Mouse (Mus musculus) A20 (cell line): ENCODE results near the gene Cxcr5.
"Not testable (repeated sequence)": the region's sequence is repeated elsewhere in the genome, so short reads cannot be mapped to it uniquely, and the experiment has no call there.

Source experiments
- DNase-seq: peaks from one replicate; pipeline ENCODE4 v3.0.0-alpha.2; 2011; ENCODE audit warnings: low read depth, low spot score

The Cxcr5 gene

GRCm38 (mm10) chr9:44587262-44588160 is 25.8 kb upstream of the Cxcr5 start:
- no peak for DNase-seq

- DNase-seq: no peak
These were observed 25.1 kb upstream of the Cxcr5 start for GRCm38 (mm10) chr9:44586640-44587261.

GRCm38 (mm10) chr9:44582390-44582789 is 20.7 kb upstream of the Cxcr5 start:
- DNase-seq: peak; percentile 90

- DNase-seq: peak; percentile 82
These were observed 19.7 kb upstream of the Cxcr5 start for GRCm38 (mm10) chr9:44581423-44581822.

GRCm38 (mm10) chr9:44580085-44580484 is 18.4 kb upstream of the Cxcr5 start:
- peak; percentile 28 for DNase-seq

GRCm38 (mm10) chr9:44579392-44579791 is 17.7 kb upstream of the Cxcr5 start:
- peak; percentile 92 for DNase-seq

GRCm38 (mm10) chr9:44576046-44576445 is 14.4 kb upstream of the Cxcr5 start:
- not testable (repeated sequence) for DNase-seq

- DNase-seq: peak; percentile 82
These were observed 13.4 kb upstream of the Cxcr5 start for GRCm38 (mm10) chr9:44575095-44575494.

- peak; percentile 83 for DNase-seq
These were observed 11.6 kb upstream of the Cxcr5 start for GRCm38 (mm10) chr9:44573306-44573705.

- peak; percentile 92 for DNase-seq
These were observed 9.3 kb upstream of the Cxcr5 start for GRCm38 (mm10) chr9:44570939-44571382.

- no peak for DNase-seq
These were observed 6.4 kb upstream of the Cxcr5 start for GRCm38 (mm10) chr9:44568083-44568455.

- peak; percentile 76 for DNase-seq
These were observed 5.8 kb upstream of the Cxcr5 start for GRCm38 (mm10) chr9:44567338-44568082.

GRCm38 (mm10) chr9:44565367-44565766 is 3.7 kb upstream of the Cxcr5 start:
- DNase-seq: no peak

- no peak for DNase-seq
These were observed 1.3 kb upstream of the Cxcr5 start for GRCm38 (mm10) chr9:44562936-44563335.

GRCm38 (mm10) chr9:44552161-44552560 is 9.5 kb downstream of the Cxcr5 start:
- no peak for DNase-seq

- DNase-seq: no peak
These were observed 10.5 kb downstream of the Cxcr5 start for GRCm38 (mm10) chr9:44551138-44551537.

GRCm38 (mm10) chr9:44548412-44549152 is 13.1 kb downstream of the Cxcr5 start:
- no peak for DNase-seq

- no peak for DNase-seq
These were observed 16.7 kb downstream of the Cxcr5 start for GRCm38 (mm10) chr9:44544986-44545385.

- no peak for DNase-seq
These were observed 19.3 kb downstream of the Cxcr5 start for GRCm38 (mm10) chr9:44542364-44542763.

GRCm38 (mm10) chr9:44540676-44541075 is 21.0 kb downstream of the Cxcr5 start:
- peak; percentile 50 for DNase-seq

GRCm38 (mm10) chr9:44539816-44540421 is 21.8 kb downstream of the Cxcr5 start:
- peak; percentile 77 for DNase-seq
